Mouse (Mus musculus) ES-CJ7 (cell line): Measurements from ENCODE around the gene Lrrc4c.

Experiments
- DNase-seq: peaks from one replicate; pipeline ENCODE4 v3.0.0; 2011; ENCODE audit warnings: low read depth, low spot score

Lrrc4c gene

DNA sequence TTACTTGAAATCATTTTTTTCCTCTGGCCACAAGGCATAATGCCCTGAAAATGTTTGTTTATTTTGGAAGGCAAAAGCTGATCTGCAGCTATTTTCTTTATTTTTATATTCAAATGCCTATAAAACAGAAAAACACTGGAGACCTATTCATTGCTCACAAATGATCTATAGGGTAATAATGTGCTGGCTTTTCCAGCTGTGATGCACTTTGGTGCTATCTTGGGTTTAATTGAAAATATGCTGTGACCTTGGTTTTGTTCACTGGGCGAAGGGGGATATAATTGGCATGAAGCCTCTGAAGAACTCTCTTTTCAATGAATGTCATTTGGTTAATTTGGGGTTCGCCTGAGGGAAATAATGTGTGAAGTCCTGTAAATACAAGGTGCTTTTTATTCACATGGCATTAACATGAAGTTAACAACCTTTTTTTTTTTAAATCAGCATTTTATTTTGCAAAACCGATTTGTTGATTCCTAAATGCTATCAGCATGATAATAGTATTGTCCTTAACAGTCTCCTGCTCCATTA, 1286.8 kb downstream of the Lrrc4c start:
- DNase-seq: no peak

GRCm38 (mm10) chr2:97609436-97609835, 1291.5 kb downstream of the Lrrc4c start:
- DNase-seq: no peak

DNA sequence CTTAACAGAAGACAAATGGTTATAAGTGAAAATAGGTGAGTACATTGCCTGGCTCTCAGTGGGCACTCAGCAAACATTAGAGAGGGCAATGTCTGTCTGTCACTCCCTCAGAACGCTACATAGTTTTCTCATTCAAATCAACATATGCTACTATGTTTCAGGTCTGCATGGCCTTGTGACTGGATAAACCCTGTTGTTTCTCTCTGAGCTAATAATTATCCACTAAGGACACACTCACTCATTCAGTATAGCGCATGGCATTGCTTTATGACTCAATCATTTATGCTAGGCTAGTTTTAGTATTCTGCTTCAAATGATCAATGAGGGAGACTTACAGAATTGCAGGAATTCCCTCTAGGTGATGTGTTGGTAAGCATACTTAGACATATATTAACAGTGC, 1292.6 kb downstream of the Lrrc4c start:
- DNase-seq: no peak

DNA sequence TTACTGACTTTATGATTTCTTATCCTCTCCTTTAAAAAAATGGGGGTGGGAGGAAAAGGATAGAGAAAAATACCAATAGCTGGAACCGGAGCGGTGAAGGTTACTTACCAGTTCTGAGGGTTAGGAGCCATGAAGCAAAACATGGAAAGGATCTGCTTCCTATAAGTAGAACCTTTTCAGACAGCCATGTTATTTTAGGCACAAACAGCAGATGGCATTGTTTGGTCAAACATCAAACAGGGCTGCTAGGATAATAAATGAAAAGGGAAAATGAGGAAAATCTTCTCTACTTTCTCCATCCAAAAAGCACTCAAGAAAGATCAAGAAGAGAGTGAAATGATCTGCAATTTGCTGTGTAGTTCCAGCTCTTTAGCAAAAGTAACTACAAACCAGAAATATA, 1296.8 kb downstream of the Lrrc4c start:
- peak; percentile 12 for DNase-seq

GRCm38 (mm10) chr2:97618589-97618988, 1300.6 kb downstream of the Lrrc4c start:
- no peak for DNase-seq

GRCm38 (mm10) chr2:97639941-97640340, 1322.0 kb downstream of the Lrrc4c start:
- DNase-seq: no peak

DNA sequence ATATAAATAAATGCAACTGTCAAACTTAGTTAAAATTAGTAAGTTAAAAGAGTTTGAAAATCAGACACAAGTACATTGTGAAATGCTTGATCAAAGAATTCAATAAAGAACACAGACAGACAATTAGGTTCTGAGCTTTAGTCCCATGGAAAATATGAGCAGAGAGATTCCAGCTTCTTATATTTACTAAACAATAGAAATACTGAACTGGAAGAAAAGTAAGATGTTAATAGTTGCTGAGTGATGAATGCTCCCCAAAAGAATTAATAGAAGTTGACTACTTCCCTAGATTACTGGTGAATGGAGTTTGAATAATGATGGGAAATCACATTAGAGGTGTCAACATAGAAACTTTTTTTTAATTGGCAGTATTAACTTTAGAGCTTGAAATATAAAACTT, 1323.7 kb downstream of the Lrrc4c start:
- no peak for DNase-seq

GRCm38 (mm10) chr2:97652711-97653110, 1334.7 kb downstream of the Lrrc4c start:
- no peak for DNase-seq
